Mouse (Mus musculus) bone marrow, adult 2 months (tissue): ENCODE measurements around the gene Pik3r1. TPM values are rescaled to one million over a fixed set of nuclear protein-coding genes. Genes with fewer than 3 reads are reported as not detected.

ENCODE experiments used
- H3K27ac ChIP-seq: fragments of 200-500 bp; 2 replicates; pipeline ENCODE4 v1.5.1; 2012; ENCODE audit warnings: low read depth, mild to moderate bottlenecking, control low read depth, inconsistent platforms, low read length; ENCODE audit not compliant: control insufficient read depth, poor library complexity, insufficient read depth
- H3K4me1 ChIP-seq: fragments of 200-500 bp; 2 replicates; pipeline ENCODE4 v1.6.1; 2011; ENCODE audit warnings: low read length; ENCODE audit not compliant: control insufficient read depth, insufficient read depth
- H3K4me3 ChIP-seq: fragments of 200-500 bp; replicated peaks from 2 replicates; pipeline ENCODE3; 2011; ENCODE audit warnings: mild to moderate bottlenecking, low read depth, low read length, control low read depth; ENCODE audit not compliant: control insufficient read depth
- CTCF ChIP-seq: fragments of 200-500 bp; IDR thresholded peaks from 2 replicates; pipeline ENCODE4 v1.5.1; 2011; ENCODE audit warnings: low read length, control low read depth; ENCODE audit not compliant: control insufficient read depth, insufficient read depth
- POLR2A ChIP-seq: fragments of 200-500 bp; IDR thresholded peaks from 2 replicates; pipeline ENCODE4 v1.6.1; 2011; ENCODE audit warnings: low read depth, mild to moderate bottlenecking, control low read depth, low read length, borderline replicate concordance; ENCODE audit not compliant: control insufficient read depth
- WGBS: fragments of 180-500 bp; shearing (Covaris S2); methylation state at CpG from one replicate; pipeline ENCODE4 v1.1.7; 2018; 5-methylcytosine and 5-hydroxymethylcytosine counted together
- polyA plus RNA-seq: library from polyadenylated mRNA; stranded (reverse); fragments of >200 nt; gene quantifications from 2 replicates; pipeline ENCODE4 v1.2.4, GENCODE M21; 2011; ENCODE audit warnings: low replicate concordance; ENCODE audit not compliant: missing spikeins, insufficient read depth, insufficient read length

Pik3r1 gene
- 34.7 and 41.1 TPM in 2 replicates for polyA plus RNA-seq

GRCm38 (mm10) chr13:101767809-101768629 lies at the start of gene Pik3r1:
TSS of gene Pik3r1 (minus strand) at chr13:101768217.
- peak within 1 kb of the TSS; percentile 98 for H3K4me3 ChIP-seq
- TF ChIP-seq CTCF (no peak), POLR2A (peak; percentile 98)
- peak within 1 kb of the TSS; percentile 96 for H3K27ac ChIP-seq
- no peaks in the 10 kb centered on the region; the same call in 1 of the 2 replicates for H3K4me1 ChIP-seq
- WGBS: 1% methylated on average over 70 of the region's 76 CpGs

- 67% methylated on average over 10 of the region's 10 CpGs for WGBS
- no peak for TF ChIP-seq CTCF
- no peak for TF ChIP-seq POLR2A
- no peak overlapping the region for H3K4me3 ChIP-seq
- H3K4me1 ChIP-seq: no peaks in the 10 kb centered on the region
- no peak overlapping the region for H3K27ac ChIP-seq
Observed at GRCm38 (mm10) chr13:101813267-101813900, 45.4 kb upstream of the Pik3r1 start.

GRCm38 (mm10) chr13:101812341-101812740 lies 44.3 kb upstream of the Pik3r1 start:
- WGBS: 56% methylated on average over 5 of the region's 5 CpGs
- no peak for TF ChIP-seq POLR2A
- TF ChIP-seq CTCF: no peak

GRCm38 (mm10) chr13:101811882-101812281 lies 43.9 kb upstream of the Pik3r1 start:
- Histone ChIP-seq H3K4me1 (no peaks in the 10 kb centered on the region), H3K4me3 (no peak overlapping the region), H3K27ac (no peak overlapping the region)
- no peak for TF ChIP-seq CTCF
- no peak for TF ChIP-seq POLR2A
- WGBS: 44% methylated on average over 9 of the region's 9 CpGs

More at GRCm38 (mm10) chr13:101812341-101812740, 44.3 kb upstream of the Pik3r1 start:
- no peak overlapping the region for H3K4me3 ChIP-seq
- H3K4me1 ChIP-seq: no peaks in the 10 kb centered on the region
- H3K27ac ChIP-seq: no peak overlapping the region

- TF ChIP-seq CTCF: no peak
- TF ChIP-seq POLR2A: no peak
- H3K4me1 ChIP-seq: no peaks in the 10 kb centered on the region
- 84% methylated on average over 7 of the region's 7 CpGs for WGBS
- H3K27ac ChIP-seq: no peak overlapping the region
- H3K4me3 ChIP-seq: no peak overlapping the region
Observed at GRCm38 (mm10) chr13:101810667-101811066, 42.6 kb upstream of the Pik3r1 start.

GRCm38 (mm10) chr13:101809796-101810195 lies 41.8 kb upstream of the Pik3r1 start:
- no peak overlapping the region for H3K27ac ChIP-seq
- no peak for TF ChIP-seq POLR2A
- TF ChIP-seq CTCF: no peak
- no peak overlapping the region for H3K4me3 ChIP-seq
- 88% methylated on average over 3 of the region's 3 CpGs for WGBS
- H3K4me1 ChIP-seq: no peaks in the 10 kb centered on the region

- no peak overlapping the region for H3K27ac ChIP-seq
- no peaks in the 10 kb centered on the region for H3K4me1 ChIP-seq
- TF ChIP-seq POLR2A: no peak
- no peak for TF ChIP-seq CTCF
- 57% methylated on average over 3 of the region's 3 CpGs for WGBS
- H3K4me3 ChIP-seq: no peak overlapping the region
Observed at GRCm38 (mm10) chr13:101805559-101806091, 37.6 kb upstream of the Pik3r1 start.
